In the genomic region with DNA sequence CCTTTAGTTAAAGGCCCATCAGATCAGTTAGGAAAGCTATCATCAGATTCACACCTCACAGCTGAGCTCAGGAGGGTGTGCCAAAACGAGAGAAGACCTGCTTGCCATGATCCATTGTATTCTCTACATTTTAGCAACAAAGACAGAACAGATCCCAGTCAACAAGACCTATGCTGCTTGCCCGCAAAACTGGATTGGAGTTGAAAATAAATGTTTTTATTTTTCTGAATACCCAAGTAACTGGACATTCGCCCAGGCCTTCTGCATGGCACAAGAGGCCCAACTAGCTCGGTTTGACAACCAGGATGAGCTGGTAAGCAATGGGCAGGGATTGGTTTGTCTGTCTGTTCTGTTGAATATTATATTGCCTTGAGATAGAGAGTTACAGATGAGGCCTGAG, we compare ENCODE assay signal across 15 mouse cellular contexts. TPM values are rescaled to one million over a fixed set of nuclear protein-coding genes. Genes with fewer than 3 reads are reported as not detected.
A peak's percentile ranks its signal among the peaks of the same experiment; 100 is the strongest.
DNase-seq lines count a peak whose midpoint lies in the region; ATAC-seq and TF ChIP-seq lines count a peak whose summit lies in the region.
"Not testable (repeated sequence)": the region's sequence is repeated elsewhere in the genome, so short reads cannot be mapped to it uniquely, and the experiment has no call there.
"Had no signal": no experiment of that assay in that cellular context is flagged by ENCODE, and none has a peak within 500 bp of the region (broad histone marks: within the 10 kb centered on the region; RNA-seq: fewer than 3 reads in every experiment).

No protein-coding gene starts in this region.

- TF ChIP-seq POLR2A in liver, adult 2 months (IDR thresholded peaks at IDR 0.05; ENCODE audit: extremely low read depth, insufficient read depth, low read length): not testable (repeated sequence)

- 0 out of 2 replicates have a peak overlapping the region, but pooled peaks have one; percentile 27 for H3K4me2 ChIP-seq in heart, embryonic 15.5 days
- peak overlapping the region; percentile 70 for H3K4me2 ChIP-seq in intestine, postnatal 0 days (replicated peaks; ENCODE audit: low read depth)
- H3K4me2 ChIP-seq in lung, embryonic 14.5 days: peak overlapping the region; percentile 5; the same call in 1 of the 2 replicates
- 0 out of 2 replicates have a peak overlapping the region, but pooled peaks have one; percentile 2 for H3K4me2 ChIP-seq in stomach, embryonic 16.5 days (ENCODE audit: low read depth, low read length)

- not testable (repeated sequence) for H3K9me3 ChIP-seq in heart, embryonic 15.5 days (replicated peaks); intestine, postnatal 0 days (ENCODE audit: control insufficient read depth); lung, embryonic 14.5 days (ENCODE audit: low read depth, low read length); megakaryocyte, embryonic 14.5 days; stomach, embryonic 16.5 days (replicated peaks; ENCODE audit: control insufficient read depth, low read length)

- not testable (repeated sequence) for TF ChIP-seq CTCF in intestine, postnatal 0 days (IDR thresholded peaks at IDR 0.05; ENCODE audit: low read depth); liver, adult 2 months (IDR thresholded peaks at IDR 0.05; ENCODE audit: low read depth, low read length); lung, embryonic 14.5 days (IDR thresholded peaks at IDR 0.05; ENCODE audit: low read depth)

- not testable (repeated sequence) for H3K9ac ChIP-seq in heart, embryonic 15.5 days; intestine, postnatal 0 days (ENCODE audit: low read depth, low read length); lung, embryonic 14.5 days; stomach, embryonic 16.5 days (ENCODE audit: low read length)
- H3K9ac ChIP-seq in liver, adult 2 months (ENCODE audit: low read depth, low read length): peak overlapping the region; percentile 78

- H3K79me2 ChIP-seq in liver, adult 2 months (ENCODE audit: control insufficient read depth, insufficient read depth, low read length): peaks cover 12% of the 10 kb centered on the region

- not testable (repeated sequence) for H3K4me1 ChIP-seq in brown adipose tissue, adult 24 weeks (ENCODE audit: control insufficient read depth, insufficient read depth, insufficient read length, low read length); intestine, postnatal 0 days (replicated peaks; ENCODE audit: control insufficient read depth, insufficient read depth, low read length); liver, adult 2 months (ENCODE audit: control insufficient read depth, insufficient read depth, low read length); lung, embryonic 14.5 days (ENCODE audit: insufficient read depth); stomach, embryonic 16.5 days (ENCODE audit: control insufficient read depth, insufficient read depth, low read length)
- peaks cover 10% of the 10 kb centered on the region for H3K4me1 ChIP-seq in heart, embryonic 15.5 days (replicated peaks)
- peaks cover 36% of the 10 kb centered on the region for H3K4me1 ChIP-seq in megakaryocyte, embryonic 14.5 days

- ATAC-seq in heart, embryonic 15.5 days (replicated peaks; ENCODE audit: insufficient number of reproducible peaks, insufficient read depth, low FRiP score, low read depth); intestine, postnatal 0 days; lung, embryonic 14.5 days (ENCODE audit: insufficient read depth); stomach, embryonic 16.5 days (ENCODE audit: insufficient read depth, low FRiP score): not testable (repeated sequence)

- peak overlapping the region; percentile 50 for H3K4me3 ChIP-seq in brown adipose tissue, adult 24 weeks (ENCODE audit: insufficient read depth, low read depth, low read length)
- not testable (repeated sequence) for H3K4me3 ChIP-seq in heart, embryonic 15.5 days; intestine, postnatal 0 days (ENCODE audit: low read depth, low read length); lung, embryonic 14.5 days (ENCODE audit: low read depth, low read length); stomach, embryonic 16.5 days (replicated peaks; ENCODE audit: low read length)
- H3K4me3 ChIP-seq in liver, adult 2 months (ENCODE audit: insufficient read depth, low read depth, low read length): peak overlapping the region; percentile 45
- peak overlapping the region; percentile 40 for H3K4me3 ChIP-seq in megakaryocyte, embryonic 14.5 days (replicated peaks)

- not testable (repeated sequence) for H3K27me3 ChIP-seq in heart, embryonic 15.5 days; intestine, postnatal 0 days (replicated peaks; ENCODE audit: control insufficient read depth, insufficient read depth, low read length); liver, adult 2 months (ENCODE audit: control insufficient read depth, insufficient read depth, low read length); lung, embryonic 14.5 days (ENCODE audit: insufficient read depth, low read length); megakaryocyte, embryonic 14.5 days (replicated peaks); stomach, embryonic 16.5 days (ENCODE audit: control insufficient read depth, insufficient read depth, low read length)

- peaks cover 31% of the 10 kb centered on the region for H3K36me3 ChIP-seq in heart, embryonic 15.5 days
- peaks cover 34% of the 10 kb centered on the region for H3K36me3 ChIP-seq in intestine, postnatal 0 days (ENCODE audit: control insufficient read depth, insufficient read depth)
- peaks cover 48% of the 10 kb centered on the region for H3K36me3 ChIP-seq in liver, adult 2 months (ENCODE audit: control insufficient read depth, insufficient read depth, low read length)
- peaks cover 30% of the 10 kb centered on the region for H3K36me3 ChIP-seq in lung, embryonic 14.5 days (ENCODE audit: insufficient read depth)
- peaks cover 44% of the 10 kb centered on the region for H3K36me3 ChIP-seq in megakaryocyte, embryonic 14.5 days (replicated peaks; ENCODE audit: low read length)
- not testable (repeated sequence) for H3K36me3 ChIP-seq in stomach, embryonic 16.5 days (ENCODE audit: control insufficient read depth, insufficient read depth, low read length)

- DNase-seq in NIH3T3 (ENCODE audit: low read depth): peak; percentile 43
- DNase-seq in liver, adult 2 months (ENCODE audit: extremely low read depth, low read depth, low spot score): peak; percentile 60
- not testable (repeated sequence) for DNase-seq in lung, embryonic 14.5 days

- H3K27ac ChIP-seq in brown adipose tissue, adult 24 weeks (replicated peaks; ENCODE audit: low read depth, low read length): peak overlapping the region; percentile 71
- not testable (repeated sequence) for H3K27ac ChIP-seq in heart, embryonic 15.5 days; intestine, postnatal 0 days (ENCODE audit: low read depth, low read length); lung, embryonic 14.5 days (ENCODE audit: low read depth); stomach, embryonic 16.5 days (ENCODE audit: low read length)
- peak overlapping the region; percentile 81 for H3K27ac ChIP-seq in liver, adult 2 months (replicated peaks; ENCODE audit: insufficient read depth, low read depth, low read length)

- 84% methylated on average over 4 of the region's 4 CpGs for WGBS in heart, embryonic 15.5 days
- 79% methylated on average over 4 of the region's 4 CpGs for WGBS in intestine, postnatal 0 days
- WGBS in liver, adult 2 months: 27% methylated on average over 4 of the region's 4 CpGs
- 83% methylated on average over 4 of the region's 4 CpGs for WGBS in lung, embryonic 14.5 days
- 88% methylated on average over 4 of the region's 4 CpGs for WGBS in stomach, embryonic 16.5 days

RNA-seq across cellular contexts. Expression of a gene that starts 3.6 kb away (rescaled TPM):
- 58.5 and 127 TPM in 2 replicates for polyA plus RNA-seq in brown adipose tissue, adult 24 weeks (2012; ENCODE audit: insufficient read depth, insufficient read length, missing spikeins)
- 0.37 and 0.46 TPM in 2 replicates for polyA plus RNA-seq in heart, embryonic 15.5 days (2015; fragmentation: Nextera tagmentation; extraction: Ambion mirVana)
- 1.1 and 1.4 TPM in 2 replicates for polyA plus RNA-seq in intestine, postnatal 0 days (2015; fragmentation: Nextera tagmentation; extraction: Ambion mirVana)
- total RNA-seq in liver, adult 2 months (2014; rRNA removed): 521 and 532 TPM in 2 replicates
- polyA plus RNA-seq in liver, adult 2 months (2012; rRNA removed): 124 and 141 TPM in 2 replicates
- 0.51 and 0.59 TPM in 2 replicates for polyA plus RNA-seq in lung, embryonic 14.5 days (2014; fragmentation: Nextera tagmentation; extraction: Ambion mirVana)
- polyA plus RNA-seq in megakaryocyte, embryonic 14.5 days (2012; ENCODE audit: insufficient read depth, low replicate concordance): 1.2 TPM in 1 of 2 replicates, not detected in the other
- polyA plus RNA-seq in stomach, embryonic 16.5 days (2015; fragmentation: Nextera tagmentation; extraction: Ambion mirVana): 0.72 and 0.81 TPM in 2 replicates
- polyA plus RNA-seq: forebrain, embryonic 10.5 days; hindbrain, embryonic 11.5 days; limb, embryonic 13.5 days; liver, embryonic 12.5 days; midbrain, embryonic 11.5 days; midbrain, embryonic 16.5 days; neural tube, embryonic 12.5 days had no signal

Comparison
In these comparisons a context has a peak if more than half of its experiments do, and no peak if none do; other contexts are left out.
1. H3K4me2 ChIP-seq: peak in every context shown above with its lines; median percentile 70 in intestine, postnatal 0 days; 27 in heart, embryonic 15.5 days; 5 in lung, embryonic 14.5 days; 2 in stomach, embryonic 16.5 days.
2. RNA of a gene that starts 3.6 kb away (polyA plus RNA-seq): 124 to 141 TPM in liver, adult 2 months and 58.5 to 127 TPM in brown adipose tissue, adult 24 weeks; 1.2 TPM in megakaryocyte, embryonic 14.5 days, 1.1 to 1.4 TPM in intestine, postnatal 0 days, 0.72 to 0.81 TPM in stomach, embryonic 16.5 days, 0.51 to 0.59 TPM in lung, embryonic 14.5 days and 0.37 to 0.46 TPM in heart, embryonic 15.5 days; every median in the first group is over 10 times any median in the second.